Mouse (Mus musculus) testis, adult 2 months (tissue): ENCODE results near the gene Pnp.

Source experiments
- CTCF ChIP-seq: fragments of 200-500 bp; IDR thresholded peaks from 2 replicates; pipeline ENCODE4 v1.5.1; 2012; ENCODE audit warnings: low read depth, mild to moderate bottlenecking, inconsistent platforms, low read length, moderate library complexity; ENCODE audit not compliant: control insufficient read depth, insufficient read depth, insufficient replicate concordance
- POLR2A ChIP-seq: fragments of 200-500 bp; IDR thresholded peaks from 2 replicates; pipeline ENCODE4 v1.6.1; 2012; ENCODE audit warnings: low read depth, mild to moderate bottlenecking, inconsistent platforms, low read length, moderate library complexity; ENCODE audit not compliant: control insufficient read depth

DNA sequence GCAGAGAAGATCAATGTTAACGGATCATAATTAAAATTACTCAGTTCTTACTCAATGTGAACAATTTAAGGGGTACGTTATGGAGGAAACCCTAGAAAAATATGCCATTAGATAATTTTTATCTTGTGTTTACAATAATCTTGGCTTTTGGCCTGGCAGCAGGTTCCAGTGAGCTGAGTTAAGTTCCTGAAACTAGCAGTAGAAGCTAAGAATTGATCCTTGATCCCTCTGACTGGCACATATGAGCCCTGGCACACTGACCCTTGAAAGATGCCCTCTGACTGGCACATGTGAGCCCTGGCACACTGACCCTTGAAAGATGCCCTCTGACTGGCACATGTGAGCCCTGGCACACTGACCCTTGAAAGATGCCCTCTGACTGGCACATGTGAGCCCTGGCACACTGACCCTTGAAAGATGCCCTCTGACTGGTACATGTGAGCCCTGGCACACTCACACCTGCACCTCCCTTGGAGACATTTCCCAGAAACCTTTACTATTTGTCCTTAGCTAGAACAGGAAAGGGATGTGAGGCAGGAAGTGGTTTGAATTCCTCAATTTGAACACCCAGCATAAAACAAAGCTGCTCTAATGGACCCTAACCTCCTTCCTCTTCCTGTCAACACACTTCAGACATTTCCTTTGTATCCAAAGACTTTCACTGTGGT lies 67.3 kb downstream of the Pnp start:
- no peak for TF ChIP-seq POLR2A
- TF ChIP-seq CTCF, result no peak
